Mouse (Mus musculus) cerebellum, adult 2 months (tissue): ENCODE measurements around the gene Ppil6.

ENCODE experiments used
- CTCF ChIP-seq: fragments of 200-500 bp; IDR thresholded peaks from 2 replicates; pipeline ENCODE4 v1.5.1; 2011; ENCODE audit warnings: low read depth, mild to moderate bottlenecking, control low read depth, low read length, moderate library complexity, borderline replicate concordance; ENCODE audit not compliant: insufficient read depth
- POLR2A ChIP-seq: fragments of 200-500 bp; IDR thresholded peaks from 2 replicates; pipeline ENCODE4 v1.6.1; 2011; ENCODE audit warnings: low read length, control low read depth, borderline replicate concordance; ENCODE audit not compliant: insufficient read depth

DNA sequence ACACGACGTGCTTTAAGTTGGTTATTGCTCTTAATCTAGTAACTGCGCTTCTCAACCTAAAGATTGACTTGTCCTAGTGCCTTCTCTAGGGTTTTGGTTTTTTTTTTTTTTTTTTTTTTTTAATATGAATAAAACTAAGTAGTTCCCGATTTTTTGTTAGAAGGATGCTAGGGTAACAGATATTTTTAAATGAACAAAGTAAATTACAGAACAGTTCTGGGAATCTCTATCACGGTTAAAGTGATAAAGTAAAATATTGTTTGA lies 30.1 kb downstream of the Ppil6 start:
- TF ChIP-seq POLR2A (no peak), CTCF (no peak)
